Mouse (Mus musculus): ENCODE measurements around the gene Fam98b. TPM values are rescaled to one million over a fixed set of nuclear protein-coding genes. Genes with fewer than 3 reads are reported as not detected.

The Fam98b gene
- polyA plus RNA-seq, 1 experiment from 2014 or later: 6.5 TPM

GRCm38 (mm10) chr2:117219536-117219935 is 30.0 kb upstream of the Fam98b start:
- no peaks in the 10 kb centered on the region for H3K4me1 ChIP-seq (ENCODE audit: control insufficient read depth, insufficient read depth, low read length)
- no peak overlapping the region for H3K9ac ChIP-seq (ENCODE audit: low read depth, low read length)
- H3K4me2 ChIP-seq: no peak overlapping the region
- no peaks in the 10 kb centered on the region for H3K9me3 ChIP-seq (replicated peaks; ENCODE audit: control insufficient read depth, low read length)
- no peaks in the 10 kb centered on the region for H3K27me3 ChIP-seq (ENCODE audit: control insufficient read depth, insufficient read depth, low read length)
- H3K36me3 ChIP-seq (ENCODE audit: control insufficient read depth, insufficient read depth, low read length): no peaks in the 10 kb centered on the region
- H3K4me3 ChIP-seq (ENCODE audit: low read depth, low read length): no peak overlapping the region
- H3K27ac ChIP-seq (ENCODE audit: low read depth, low read length): no peak overlapping the region
- WGBS (ENCODE audit: insufficient replicate concordance): 79% methylated on average over 4 of the region's 4 CpGs
- ATAC-seq (replicated peaks; ENCODE audit: insufficient number of reproducible peaks, low FRiP score, low TSS enrichment): no peak

DNA sequence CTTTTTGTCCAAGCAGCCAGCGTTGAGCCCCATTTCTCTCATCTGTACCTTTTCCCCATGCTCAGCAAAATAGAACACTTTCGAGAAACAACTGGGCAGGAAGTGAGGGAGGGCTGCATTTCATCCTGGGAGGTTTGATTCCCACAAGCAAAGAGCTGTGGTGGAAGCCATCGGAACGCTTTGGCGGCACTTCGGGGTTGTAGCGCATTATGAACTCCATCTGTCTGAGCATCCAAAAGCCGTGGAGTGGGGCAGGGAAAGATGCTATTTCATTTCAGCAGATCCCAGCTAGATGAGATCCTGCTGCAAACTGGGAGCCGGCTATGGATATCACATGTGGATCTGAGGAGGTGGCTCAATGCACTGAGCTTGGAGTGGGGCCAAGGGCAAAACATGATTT is 26.9 kb upstream of the Fam98b start:
- no peak overlapping the region for H3K4me2 ChIP-seq

DNA sequence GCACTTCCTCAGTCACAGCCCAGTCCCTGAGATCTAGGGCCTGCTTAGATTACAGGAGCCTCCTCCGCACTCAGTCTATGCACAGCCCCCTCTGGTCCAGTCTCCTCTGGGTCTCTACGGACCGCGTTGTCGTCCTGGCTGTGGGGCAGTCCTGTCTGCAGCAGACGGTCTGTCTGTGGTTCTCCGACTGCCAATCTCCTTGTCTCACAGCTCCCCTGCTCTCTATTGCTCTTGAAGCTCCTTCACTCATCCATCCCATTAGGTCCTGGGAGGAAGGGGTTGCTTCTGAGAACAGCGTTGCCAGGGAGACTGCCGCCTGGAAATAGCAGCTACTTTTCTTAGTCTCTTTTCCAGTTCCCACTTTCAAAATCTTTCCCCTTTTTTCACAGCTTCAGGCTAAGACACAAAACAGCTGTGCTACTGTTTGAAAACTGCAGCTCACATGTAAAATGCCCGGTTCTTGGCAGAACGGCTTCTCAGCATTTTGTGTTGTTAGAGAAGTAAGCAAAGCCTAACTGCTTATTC is 20.9 kb upstream of the Fam98b start:
- Histone ChIP-seq H3K4me3 (ENCODE audit: low read depth, low read length) (no peak overlapping the region), H3K4me2 (no peak overlapping the region), H3K27ac (ENCODE audit: low read depth, low read length) (no peak overlapping the region), H3K4me1 (ENCODE audit: control insufficient read depth, insufficient read depth, low read length) (no peaks in the 10 kb centered on the region), H3K27me3 (ENCODE audit: control insufficient read depth, insufficient read depth, low read length) (no peaks in the 10 kb centered on the region), H3K9me3 (replicated peaks; ENCODE audit: control insufficient read depth, low read length) (no peaks in the 10 kb centered on the region), H3K36me3 (ENCODE audit: control insufficient read depth, insufficient read depth, low read length) (no peaks in the 10 kb centered on the region), H3K9ac (ENCODE audit: low read depth, low read length) (no peak overlapping the region)
- no peak for ATAC-seq (replicated peaks; ENCODE audit: insufficient number of reproducible peaks, low FRiP score, low TSS enrichment)
- 55% methylated on average over 11 of the region's 11 CpGs for WGBS (ENCODE audit: insufficient replicate concordance)

More for the DNA sequence above, 26.9 kb upstream of the Fam98b start:
- H3K4me3 ChIP-seq (ENCODE audit: low read depth, low read length): no peak overlapping the region
- no peaks in the 10 kb centered on the region for H3K36me3 ChIP-seq (ENCODE audit: control insufficient read depth, insufficient read depth, low read length)
- ATAC-seq (replicated peaks; ENCODE audit: insufficient number of reproducible peaks, low FRiP score, low TSS enrichment): no peak
- H3K9ac ChIP-seq (ENCODE audit: low read depth, low read length): no peak overlapping the region
- H3K4me1 ChIP-seq (ENCODE audit: control insufficient read depth, insufficient read depth, low read length): no peaks in the 10 kb centered on the region
- no peak overlapping the region for H3K27ac ChIP-seq (ENCODE audit: low read depth, low read length)
- H3K9me3 ChIP-seq (replicated peaks; ENCODE audit: control insufficient read depth, low read length): no peaks in the 10 kb centered on the region
- 82% methylated on average over 9 of the region's 9 CpGs for WGBS (ENCODE audit: insufficient replicate concordance)
- H3K27me3 ChIP-seq (ENCODE audit: control insufficient read depth, insufficient read depth, low read length): no peaks in the 10 kb centered on the region

DNA sequence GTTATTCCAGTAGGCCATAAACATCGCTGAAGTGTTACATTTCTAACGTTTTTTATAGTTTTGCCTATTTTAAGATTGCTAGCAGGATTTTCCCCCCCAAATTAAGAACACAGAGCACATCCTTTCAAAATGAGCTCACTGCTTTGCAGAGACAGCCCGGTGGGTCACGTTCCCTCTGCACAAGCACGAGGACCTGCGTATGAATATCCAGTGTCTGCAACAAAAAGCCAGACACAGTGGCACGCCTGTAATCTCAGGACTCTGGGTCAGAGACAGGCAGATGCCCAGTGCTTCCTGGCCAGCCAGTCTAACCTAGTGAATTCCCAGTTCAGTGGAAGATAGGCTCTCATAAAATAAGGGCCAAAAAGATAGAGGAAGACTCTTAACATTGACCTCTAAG is 19.3 kb upstream of the Fam98b start:
- no peak overlapping the region for H3K9ac ChIP-seq (ENCODE audit: low read depth, low read length)
- no peak overlapping the region for H3K4me2 ChIP-seq
- H3K36me3 ChIP-seq (ENCODE audit: control insufficient read depth, insufficient read depth, low read length): no peaks in the 10 kb centered on the region
- no peak overlapping the region for H3K27ac ChIP-seq (ENCODE audit: low read depth, low read length)
- no peaks in the 10 kb centered on the region for H3K9me3 ChIP-seq (replicated peaks; ENCODE audit: control insufficient read depth, low read length)
- H3K4me3 ChIP-seq (ENCODE audit: low read depth, low read length): no peak overlapping the region
- 81% methylated on average over 7 of the region's 7 CpGs for WGBS (ENCODE audit: insufficient replicate concordance)
- no peaks in the 10 kb centered on the region for H3K4me1 ChIP-seq (ENCODE audit: control insufficient read depth, insufficient read depth, low read length)
- no peaks in the 10 kb centered on the region for H3K27me3 ChIP-seq (ENCODE audit: control insufficient read depth, insufficient read depth, low read length)
- no peak for ATAC-seq (replicated peaks; ENCODE audit: insufficient number of reproducible peaks, low FRiP score, low TSS enrichment)

DNA sequence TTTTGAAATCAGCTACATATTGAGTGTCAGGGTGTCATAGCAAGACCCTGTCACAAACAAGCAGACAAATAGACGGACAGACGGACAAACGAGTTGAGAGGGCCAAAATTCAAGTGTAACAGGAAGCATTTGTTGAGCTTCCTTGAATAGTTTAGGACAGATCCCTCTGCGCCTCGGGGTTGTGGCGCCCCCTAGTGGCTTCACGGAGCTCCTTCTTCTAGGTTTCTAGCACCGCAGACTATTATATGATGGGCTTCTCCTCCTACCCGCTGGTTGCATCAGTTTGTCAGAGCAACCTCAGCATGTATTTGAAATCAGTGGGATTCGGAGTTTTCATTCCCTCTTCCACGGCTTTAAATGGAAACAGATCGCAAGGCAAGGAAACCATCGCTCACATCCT is 18.3 kb upstream of the Fam98b start:
- Histone ChIP-seq H3K27me3 (ENCODE audit: control insufficient read depth, insufficient read depth, low read length) (no peaks in the 10 kb centered on the region), H3K4me2 (no peak overlapping the region), H3K27ac (ENCODE audit: low read depth, low read length) (no peak overlapping the region), H3K9me3 (replicated peaks; ENCODE audit: control insufficient read depth, low read length) (no peaks in the 10 kb centered on the region), H3K36me3 (ENCODE audit: control insufficient read depth, insufficient read depth, low read length) (no peaks in the 10 kb centered on the region), H3K9ac (ENCODE audit: low read depth, low read length) (no peak overlapping the region), H3K4me3 (ENCODE audit: low read depth, low read length) (no peak overlapping the region), H3K4me1 (ENCODE audit: control insufficient read depth, insufficient read depth, low read length) (no peaks in the 10 kb centered on the region)
- ATAC-seq (replicated peaks; ENCODE audit: insufficient number of reproducible peaks, low FRiP score, low TSS enrichment): no peak
- WGBS (ENCODE audit: insufficient replicate concordance): 5% methylated on average over 13 of the region's 13 CpGs

- no peak overlapping the region for H3K4me2 ChIP-seq
- no peak overlapping the region for H3K9ac ChIP-seq (ENCODE audit: low read depth, low read length)
- WGBS (ENCODE audit: insufficient replicate concordance): 74% methylated on average over 4 of the region's 4 CpGs
- H3K4me1 ChIP-seq (ENCODE audit: control insufficient read depth, insufficient read depth, low read length): no peaks in the 10 kb centered on the region
- H3K36me3 ChIP-seq (ENCODE audit: control insufficient read depth, insufficient read depth, low read length): no peaks in the 10 kb centered on the region
- no peaks in the 10 kb centered on the region for H3K9me3 ChIP-seq (replicated peaks; ENCODE audit: control insufficient read depth, low read length)
- 0 out of 2 replicates have a peak, but pooled peaks cover 2% of the 10 kb centered on the region for H3K27me3 ChIP-seq (ENCODE audit: control insufficient read depth, insufficient read depth, low read length)
- no peak for ATAC-seq (replicated peaks; ENCODE audit: insufficient number of reproducible peaks, low FRiP score, low TSS enrichment)
- H3K27ac ChIP-seq (ENCODE audit: low read depth, low read length): no peak overlapping the region
- no peak overlapping the region for H3K4me3 ChIP-seq (ENCODE audit: low read depth, low read length)
These were observed 7.6 kb upstream of the Fam98b start for GRCm38 (mm10) chr2:117241953-117242352.

DNA sequence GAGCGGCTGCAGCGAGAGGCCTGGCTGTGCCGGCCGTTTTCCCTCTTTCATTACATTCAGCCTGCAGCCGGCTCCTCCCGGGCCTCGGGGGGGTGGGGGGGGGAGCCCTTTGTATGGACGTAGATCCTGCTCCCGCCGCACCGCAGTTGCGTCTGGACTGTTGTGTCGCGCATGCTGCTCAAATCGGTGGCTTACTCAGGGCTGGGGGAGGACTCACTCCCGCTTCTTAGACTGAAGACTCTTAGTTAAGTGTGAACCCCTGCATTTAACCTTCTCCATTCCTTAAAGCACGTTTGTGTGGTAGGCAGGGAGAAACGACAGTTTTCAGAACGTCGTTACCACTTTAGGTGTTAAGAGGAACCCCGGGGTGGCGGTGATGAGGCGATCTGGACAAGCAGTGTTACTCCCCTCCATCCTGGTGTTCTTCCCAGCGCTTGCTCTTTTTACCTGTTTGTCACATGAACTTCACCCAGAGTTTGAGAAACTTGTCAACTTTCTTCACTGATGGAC is 517 bp downstream of the Fam98b start:
- peaks cover 6% of the 10 kb centered on the region; the same call in 1 of the 2 replicates for H3K4me1 ChIP-seq (ENCODE audit: control insufficient read depth, insufficient read depth, low read length)
- H3K4me3 ChIP-seq (ENCODE audit: low read depth, low read length): peak overlapping the region; percentile 94
- peak; percentile 69; the same call in 1 of the 2 replicates for ATAC-seq (replicated peaks; ENCODE audit: insufficient number of reproducible peaks, low FRiP score, low TSS enrichment)
- peak overlapping the region; percentile 96 for H3K9ac ChIP-seq (ENCODE audit: low read depth, low read length)
- under 1% methylated on average over 24 of the region's 24 CpGs for WGBS (ENCODE audit: insufficient replicate concordance)
- peak overlapping the region; percentile 84 for H3K4me2 ChIP-seq
- H3K27ac ChIP-seq (ENCODE audit: low read depth, low read length): peak overlapping the region; percentile 31
- H3K9me3 ChIP-seq (replicated peaks; ENCODE audit: control insufficient read depth, low read length): no peaks in the 10 kb centered on the region
- no peaks in the 10 kb centered on the region for H3K36me3 ChIP-seq (ENCODE audit: control insufficient read depth, insufficient read depth, low read length)
- no peaks in the 10 kb centered on the region for H3K27me3 ChIP-seq (ENCODE audit: control insufficient read depth, insufficient read depth, low read length)

DNA sequence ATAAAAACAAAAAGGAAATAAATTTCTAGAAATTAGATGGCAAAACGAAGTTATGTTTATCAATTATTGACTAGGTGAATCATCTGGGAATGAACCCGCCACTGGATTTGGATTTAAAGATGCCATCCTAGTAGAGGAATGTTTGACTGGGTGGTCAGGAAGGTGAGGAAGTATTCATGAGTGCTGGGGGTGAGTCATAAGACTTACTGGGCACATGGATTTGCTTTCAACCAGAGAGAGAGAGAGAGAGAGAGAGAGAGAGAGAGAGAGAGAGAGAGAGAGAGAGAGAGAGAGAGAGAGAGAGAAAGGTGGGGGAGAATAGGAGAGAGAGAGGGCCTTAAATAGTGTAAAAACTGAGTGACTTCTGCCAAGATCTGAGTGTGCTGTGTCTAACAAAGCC is 5.9 kb downstream of the Fam98b start:
- H3K4me2 ChIP-seq: no peak overlapping the region
- no peaks in the 10 kb centered on the region for H3K27me3 ChIP-seq (ENCODE audit: control insufficient read depth, insufficient read depth, low read length)
- no peaks in the 10 kb centered on the region for H3K9me3 ChIP-seq (replicated peaks; ENCODE audit: control insufficient read depth, low read length)
- H3K4me3 ChIP-seq (ENCODE audit: low read depth, low read length): no peak overlapping the region
- H3K4me1 ChIP-seq (ENCODE audit: control insufficient read depth, insufficient read depth, low read length): peaks cover 5% of the 10 kb centered on the region; the same call in 1 of the 2 replicates
- H3K36me3 ChIP-seq (ENCODE audit: control insufficient read depth, insufficient read depth, low read length): no peaks in the 10 kb centered on the region
- no peak overlapping the region for H3K27ac ChIP-seq (ENCODE audit: low read depth, low read length)
- H3K9ac ChIP-seq (ENCODE audit: low read depth, low read length): no peak overlapping the region
- ATAC-seq (replicated peaks; ENCODE audit: insufficient number of reproducible peaks, low FRiP score, low TSS enrichment): no peak
- 88% methylated on average over 2 of the region's 2 CpGs for WGBS (ENCODE audit: insufficient replicate concordance)

DNA sequence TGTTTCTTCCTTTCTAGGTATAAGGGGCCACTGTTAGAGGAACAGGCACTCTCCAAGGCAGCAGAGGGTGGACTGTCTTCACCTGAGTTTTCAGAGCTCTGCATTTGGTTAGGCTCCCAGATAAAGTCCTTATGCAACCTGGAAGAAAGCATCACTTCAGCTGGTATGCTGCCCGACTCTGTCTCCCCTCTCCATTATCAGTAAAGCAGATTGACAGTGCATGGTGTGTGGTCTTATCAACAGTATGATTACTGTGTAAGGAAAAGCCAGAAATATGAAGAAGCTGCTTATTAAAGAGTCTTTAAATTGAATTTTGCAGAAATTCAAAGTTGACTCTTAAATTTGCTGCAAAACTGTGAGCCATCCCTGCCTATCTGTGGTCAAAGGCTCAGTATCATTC is 8.1 kb downstream of the Fam98b start:
- Histone ChIP-seq H3K9me3 (replicated peaks; ENCODE audit: control insufficient read depth, low read length) (no peaks in the 10 kb centered on the region), H3K4me1 (ENCODE audit: control insufficient read depth, insufficient read depth, low read length) (no peaks in the 10 kb centered on the region), H3K27ac (ENCODE audit: low read depth, low read length) (no peak overlapping the region), H3K4me3 (ENCODE audit: low read depth, low read length) (no peak overlapping the region), H3K36me3 (ENCODE audit: control insufficient read depth, insufficient read depth, low read length) (no peaks in the 10 kb centered on the region), H3K4me2 (no peak overlapping the region), H3K27me3 (ENCODE audit: control insufficient read depth, insufficient read depth, low read length) (no peaks in the 10 kb centered on the region), H3K9ac (ENCODE audit: low read depth, low read length) (no peak overlapping the region)
- no peak for ATAC-seq (replicated peaks; ENCODE audit: insufficient number of reproducible peaks, low FRiP score, low TSS enrichment)
- 55% methylated on average over 1 of the region's 1 CpGs for WGBS (ENCODE audit: insufficient replicate concordance)
